Mouse (Mus musculus): ENCODE data around the gene Omp. TPM values are rescaled to one million over a fixed set of nuclear protein-coding genes. Genes with fewer than 3 reads are reported as not detected.

Omp gene
- total RNA-seq, 2 experiments from 2014 or later: 0.96 to 1.3 TPM

- peak; percentile 74 for TF ChIP-seq CTCF (conservative IDR thresholded peaks at IDR 0.05)
- Histone ChIP-seq H3K4me3 (peak within 1 kb of the TSS; percentile 77), H3K27ac (peak within 1 kb of the TSS; percentile 93)
Observed at GRCm38 (mm10) chr7:98177929-98178559, 32.7 kb upstream of the Omp start, which contains the start of gene Capn5. Gene Capn5, minus strand, starts transcription at chr7:98178274.

GRCm38 (mm10) chr7:98177566-98177928 is 32.2 kb upstream of the Omp start:
- TF ChIP-seq CTCF (conservative IDR thresholded peaks at IDR 0.05): no peak
- Histone ChIP-seq H3K27ac (peak overlapping the region; percentile 93), H3K4me3 (peak overlapping the region; percentile 77)
- no peak for DNase-seq (ENCODE audit: low spot score in 2 of 2)

More at GRCm38 (mm10) chr7:98177929-98178559, 32.7 kb upstream of the Omp start, which contains the start of gene Capn5:
- DNase-seq (ENCODE audit: low spot score in 2 of 2): peak; percentile 49 to 55

GRCm38 (mm10) chr7:98177071-98177485 is 31.8 kb upstream of the Omp start:
- peak overlapping the region; percentile 77 for H3K4me3 ChIP-seq
- DNase-seq (ENCODE audit: low spot score in 2 of 2): no peak
- no peak for TF ChIP-seq CTCF (conservative IDR thresholded peaks at IDR 0.05)
- H3K27ac ChIP-seq: no peak overlapping the region

- Histone ChIP-seq H3K4me3 (peak overlapping the region; percentile 77; the same call in 1 of the 2 replicates), H3K27ac (no peak overlapping the region)
- no peak for TF ChIP-seq CTCF (conservative IDR thresholded peaks at IDR 0.05)
- DNase-seq (ENCODE audit: low spot score in 2 of 2): no peak
Observed at GRCm38 (mm10) chr7:98176322-98177070, 31.2 kb upstream of the Omp start.

GRCm38 (mm10) chr7:98174883-98175755 is 29.8 kb upstream of the Omp start:
- no peak for TF ChIP-seq CTCF (conservative IDR thresholded peaks at IDR 0.05)
- no peak overlapping the region for H3K27ac ChIP-seq
- H3K4me3 ChIP-seq: no peak overlapping the region
- DNase-seq (ENCODE audit: low spot score in 2 of 2): no peak

- no peak for TF ChIP-seq CTCF (conservative IDR thresholded peaks at IDR 0.05)
- DNase-seq (ENCODE audit: low spot score in 2 of 2): no peak
- Histone ChIP-seq H3K27ac (no peak overlapping the region), H3K4me3 (no peak overlapping the region)
Observed at GRCm38 (mm10) chr7:98173408-98173807, 28.1 kb upstream of the Omp start.

- TF ChIP-seq CTCF (conservative IDR thresholded peaks at IDR 0.05): no peak
- no peak overlapping the region for H3K27ac ChIP-seq
- no peak overlapping the region for H3K4me3 ChIP-seq
- no peak for DNase-seq (ENCODE audit: low spot score in 2 of 2)
Observed at GRCm38 (mm10) chr7:98172661-98173060, 27.4 kb upstream of the Omp start.

GRCm38 (mm10) chr7:98171141-98172073 is 26.1 kb upstream of the Omp start:
- DNase-seq (ENCODE audit: low spot score in 2 of 2): no peak
- Histone ChIP-seq H3K27ac (no peak overlapping the region), H3K4me3 (no peak overlapping the region)

GRCm38 (mm10) chr7:98164999-98165528 is 19.8 kb upstream of the Omp start:
- Histone ChIP-seq H3K4me3 (no peak overlapping the region), H3K27ac (peak overlapping the region; percentile 65)
- DNase-seq (ENCODE audit: low spot score in 2 of 2): no peak
- no peak for TF ChIP-seq CTCF (conservative IDR thresholded peaks at IDR 0.05)

More at GRCm38 (mm10) chr7:98171141-98172073, 26.1 kb upstream of the Omp start:
- no peak for TF ChIP-seq CTCF (conservative IDR thresholded peaks at IDR 0.05)

- H3K4me3 ChIP-seq: no peak overlapping the region
- peak overlapping the region; percentile 65; the same call in 1 of the 2 replicates for H3K27ac ChIP-seq
- no peak for TF ChIP-seq CTCF (conservative IDR thresholded peaks at IDR 0.05)
- DNase-seq (ENCODE audit: low spot score in 2 of 2): no peak
Observed at GRCm38 (mm10) chr7:98164382-98164998, 19.2 kb upstream of the Omp start.

GRCm38 (mm10) chr7:98163700-98164099 is 18.4 kb upstream of the Omp start:
- DNase-seq (ENCODE audit: low spot score in 2 of 2): no peak
- H3K4me3 ChIP-seq: no peak overlapping the region
- no peak for TF ChIP-seq CTCF (conservative IDR thresholded peaks at IDR 0.05)
- H3K27ac ChIP-seq: no peak overlapping the region

Data from layer of hippocampus, adult 2 months (tissue).